Mouse (Mus musculus): ENCODE results near the gene Capn1.
A peak's percentile ranks its signal among the peaks of the same experiment; 100 is the strongest.

The Capn1 gene

DNA sequence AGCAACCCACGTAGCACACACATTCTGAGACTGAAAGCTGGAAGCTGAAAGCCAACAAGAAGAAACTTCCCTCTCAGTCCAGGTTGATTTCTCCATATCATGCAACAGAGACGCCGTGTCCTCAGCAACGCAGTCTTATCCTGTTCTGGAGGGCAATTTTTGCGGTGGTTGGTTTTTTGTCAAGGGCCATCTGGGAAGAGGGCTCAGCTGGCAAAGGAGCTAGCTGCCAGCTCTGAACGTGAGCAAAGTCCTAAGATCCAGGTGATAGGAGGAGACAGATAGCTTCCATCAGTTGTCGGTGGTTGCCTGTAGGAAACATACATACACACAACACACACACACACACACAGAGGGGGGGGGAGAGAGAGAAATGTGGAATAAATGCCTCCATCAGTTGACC lies 22.6 kb upstream of the Capn1 start:
- no peak for DNase-seq (ENCODE audit: low read depth, low spot score)

DNA sequence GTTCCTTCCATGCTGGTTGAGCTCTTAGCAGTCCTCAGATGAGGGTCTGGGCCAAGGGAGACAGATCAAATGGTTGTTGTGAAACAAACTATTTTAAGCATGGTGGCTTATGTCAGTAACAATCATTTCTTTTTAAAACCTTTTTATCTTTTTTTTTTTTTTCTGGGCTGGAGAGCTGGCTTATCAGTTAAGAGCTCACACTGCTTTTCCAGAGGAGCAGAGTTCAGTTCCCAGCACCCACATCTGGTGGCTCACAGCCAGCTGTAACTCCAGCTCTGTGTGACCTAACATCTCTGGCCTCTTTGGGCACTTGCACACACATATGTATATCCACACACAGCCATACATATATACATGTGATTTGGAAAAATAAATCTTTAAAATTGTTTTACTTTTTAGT lies 22.0 kb upstream of the Capn1 start:
- DNase-seq (ENCODE audit: low read depth, low spot score): no peak

DNA sequence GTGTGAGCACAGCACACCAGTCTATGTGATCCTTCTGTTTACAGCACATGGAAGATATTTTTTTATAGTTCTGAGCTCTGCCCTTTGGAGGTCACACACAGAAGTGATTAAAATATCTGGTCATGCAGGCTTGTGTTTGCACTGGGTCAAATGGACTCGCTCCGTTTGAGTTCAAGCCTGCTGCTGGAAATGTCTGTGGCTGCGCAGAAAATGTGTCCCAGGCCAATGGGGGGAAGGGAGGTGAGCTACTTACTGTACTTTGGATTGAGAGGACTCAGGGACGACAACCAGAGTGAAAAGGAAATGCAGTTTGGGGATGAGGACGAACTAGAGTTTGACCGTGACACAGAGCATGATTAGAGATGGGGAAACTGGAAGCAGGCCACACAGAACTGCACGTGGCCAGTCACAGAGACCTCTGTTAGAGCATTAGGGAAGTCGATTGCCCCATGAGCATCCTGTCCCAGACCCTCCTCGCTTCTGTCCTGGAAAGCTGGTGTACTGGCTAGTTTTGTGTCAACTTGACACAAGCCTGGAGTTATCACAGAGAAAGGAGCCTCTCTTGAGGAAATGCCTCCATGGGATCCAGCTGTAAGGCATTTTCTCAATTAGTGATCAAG lies 20.4 kb upstream of the Capn1 start:
- no peak for DNase-seq (ENCODE audit: low read depth, low spot score)

DNA sequence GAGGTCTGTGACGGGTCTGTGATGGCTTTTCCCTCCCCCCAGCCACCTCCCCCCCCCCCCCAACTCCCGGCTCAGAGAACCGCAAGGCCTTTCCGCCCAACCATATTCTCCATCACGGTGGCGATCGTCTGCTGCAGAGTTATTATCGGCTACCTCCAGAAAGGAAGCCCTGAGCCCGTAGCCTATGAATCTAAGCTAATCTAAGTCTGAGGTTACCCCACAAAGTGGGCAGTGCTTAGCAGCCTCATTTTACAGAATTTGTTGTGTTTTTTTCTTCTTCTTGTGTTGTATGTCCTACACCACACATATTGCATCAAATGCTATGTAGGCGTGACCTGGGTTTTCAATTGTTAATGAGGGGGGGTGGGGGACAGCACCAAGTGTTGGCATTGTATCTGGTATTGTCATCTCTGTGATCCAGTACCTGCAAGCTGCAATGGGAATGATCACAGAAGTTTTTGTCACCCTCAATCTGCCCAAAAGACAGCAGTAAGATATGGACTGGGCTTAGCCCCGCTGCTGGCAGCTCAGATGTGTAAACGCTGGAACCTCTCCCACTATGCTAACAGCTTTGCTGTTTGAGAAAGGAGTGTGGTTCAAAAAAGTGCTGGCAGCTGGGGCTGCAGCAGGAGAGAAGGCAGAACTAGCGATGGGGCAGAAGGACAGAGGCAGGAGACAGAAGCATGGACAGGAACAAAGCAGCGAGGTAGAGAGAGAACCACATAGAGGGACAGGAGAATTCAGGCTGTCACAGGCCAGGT lies 15.0 kb upstream of the Capn1 start:
- DNase-seq (ENCODE audit: low read depth, low spot score): no peak

DNA sequence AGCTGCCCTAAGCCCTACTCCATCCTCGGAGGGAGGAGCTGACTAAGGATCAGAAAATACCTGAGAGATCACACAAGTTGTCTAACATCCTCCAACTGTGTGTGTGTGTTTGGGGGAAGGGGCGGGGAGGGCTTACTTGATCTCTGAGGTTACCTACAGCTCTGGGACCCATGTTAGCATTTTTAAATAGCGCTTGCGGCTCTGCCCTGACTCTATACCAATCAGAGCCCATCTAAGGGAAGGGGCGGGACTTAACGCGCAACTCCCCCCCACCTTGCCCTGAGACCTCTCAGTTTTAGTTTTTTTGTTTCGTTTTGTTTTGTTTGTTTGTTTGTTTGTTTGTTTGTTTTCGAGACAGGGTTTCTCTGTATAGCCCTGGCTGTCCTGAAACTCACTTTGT lies 13.7 kb upstream of the Capn1 start:
- DNase-seq (ENCODE audit: low read depth, low spot score): no peak

DNA sequence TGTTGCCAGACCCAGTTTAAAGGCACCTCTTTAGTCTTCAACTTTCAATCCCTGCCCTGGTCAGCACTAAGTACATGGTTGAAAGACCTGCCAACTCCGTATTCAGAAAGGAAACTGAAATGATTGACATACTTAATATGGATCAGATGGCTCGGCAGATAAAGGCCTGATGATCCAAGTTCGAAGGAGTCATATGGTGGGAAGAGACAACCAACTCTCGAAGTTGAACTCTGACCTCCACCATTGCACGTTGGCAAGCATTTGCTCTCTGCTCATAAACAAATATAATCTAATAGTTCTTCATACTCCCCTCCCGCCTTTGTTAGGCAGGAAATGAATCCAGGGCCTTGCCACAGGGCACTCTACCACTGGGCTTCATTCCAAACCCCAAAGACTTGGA lies 13.3 kb upstream of the Capn1 start:
- DNase-seq (ENCODE audit: low read depth, low spot score): no peak

DNA sequence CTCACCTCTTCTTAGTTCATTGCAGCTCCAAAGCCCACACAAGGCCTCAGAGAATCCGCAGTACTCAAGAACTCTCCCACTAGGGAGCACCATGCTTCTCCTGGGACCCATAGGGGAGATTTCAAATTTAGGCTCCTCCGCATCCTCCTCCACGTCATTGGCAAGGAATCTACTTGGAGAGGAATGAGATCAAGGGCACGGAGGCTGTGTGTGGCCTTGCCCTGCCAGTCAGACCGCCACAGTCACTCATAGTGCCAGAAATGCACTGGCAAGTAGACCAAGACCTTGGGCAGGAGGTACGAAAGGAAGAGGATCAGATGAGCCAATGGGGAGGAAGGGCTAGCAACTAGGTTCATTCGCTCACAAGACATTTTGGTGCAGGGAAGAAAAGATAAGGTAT lies 8.2 kb upstream of the Capn1 start:
- DNase-seq (ENCODE audit: low read depth, low spot score): no peak

DNA sequence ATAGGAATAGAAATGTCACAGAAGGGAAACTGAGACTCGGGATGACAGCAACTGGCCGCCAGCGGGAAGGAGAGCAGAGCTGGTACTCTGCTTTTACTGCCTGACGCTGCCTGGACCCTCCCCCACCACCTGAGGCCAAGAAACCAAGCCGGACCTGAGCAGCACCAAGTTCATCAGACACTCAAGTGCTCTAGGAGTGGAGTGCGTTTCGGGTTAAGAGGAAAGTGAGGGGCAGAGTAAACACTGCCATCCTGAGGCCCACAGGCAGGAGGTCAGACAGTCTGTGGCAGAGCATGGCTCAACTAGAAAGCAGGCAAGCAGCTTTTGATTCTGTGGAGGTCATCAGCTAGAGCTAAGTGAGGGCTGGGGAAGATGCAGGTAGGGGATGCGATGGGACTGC lies 7.4 kb upstream of the Capn1 start:
- DNase-seq (ENCODE audit: low read depth, low spot score): no peak

DNA sequence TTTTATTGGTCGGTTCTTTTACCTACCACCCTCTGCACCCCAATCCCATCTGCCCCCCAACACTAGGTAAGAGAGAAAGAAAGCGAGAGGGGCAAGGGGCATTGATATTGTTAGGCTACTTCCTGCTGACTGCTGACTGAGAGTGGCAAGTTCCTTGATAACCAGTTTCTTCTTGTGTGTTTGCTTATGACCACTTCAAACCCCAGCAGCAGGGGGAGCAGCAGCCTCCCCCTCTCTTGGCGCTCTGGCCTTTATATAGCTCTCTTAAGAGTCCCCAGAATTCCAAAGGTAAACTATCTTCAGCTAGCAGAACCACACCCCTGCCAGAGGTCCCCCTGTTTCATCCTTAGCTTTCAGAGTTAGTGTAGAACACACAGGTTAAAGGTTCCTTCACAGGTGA lies 4.6 kb upstream of the Capn1 start:
- no peak for DNase-seq (ENCODE audit: low read depth, low spot score)

DNA sequence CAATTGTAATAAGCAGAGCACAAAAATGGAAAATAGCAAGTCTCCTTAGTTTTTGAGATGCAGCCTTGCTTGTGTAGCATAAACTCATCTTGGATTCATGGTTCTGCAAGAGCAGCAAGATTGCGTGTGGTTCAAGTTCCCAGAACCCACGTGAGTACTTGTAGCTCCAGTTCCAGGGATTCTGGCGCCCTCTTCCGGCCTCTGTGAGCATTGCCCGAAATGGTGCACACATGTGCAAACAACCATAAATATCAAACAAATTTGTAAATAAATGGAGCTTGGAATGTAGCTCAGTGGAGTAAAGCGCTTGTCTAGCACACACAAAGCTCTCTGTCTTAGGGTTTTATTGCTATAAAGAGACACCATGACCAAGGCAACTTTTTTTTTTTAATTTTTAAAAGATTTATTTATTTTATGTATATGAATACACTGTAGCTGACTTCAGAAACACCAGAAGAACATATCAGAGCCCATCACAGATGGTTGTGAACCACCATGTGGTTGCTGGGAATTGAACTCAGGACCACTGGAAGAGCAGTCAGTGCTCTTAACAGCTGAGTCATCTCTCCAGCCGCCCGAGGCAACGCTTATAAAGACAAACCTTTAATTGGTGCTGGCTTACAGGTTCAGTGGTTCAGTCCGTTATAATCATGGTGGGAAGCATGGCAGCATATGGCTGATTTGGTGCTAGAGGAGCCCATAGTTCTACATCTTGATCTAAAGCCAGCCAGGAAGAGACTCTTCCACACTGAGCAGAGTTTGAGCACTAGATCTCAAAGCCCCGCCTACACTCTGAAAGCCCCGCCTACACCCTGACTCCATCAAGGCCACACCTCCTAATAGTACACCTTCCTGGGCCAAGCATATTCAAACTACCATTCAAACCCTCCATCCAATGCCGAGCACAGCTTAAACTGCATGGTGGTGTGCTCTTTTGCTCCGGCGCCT lies 2.7 kb upstream of the Capn1 start:
- DNase-seq (ENCODE audit: low read depth, low spot score): peak; percentile 88

DNA sequence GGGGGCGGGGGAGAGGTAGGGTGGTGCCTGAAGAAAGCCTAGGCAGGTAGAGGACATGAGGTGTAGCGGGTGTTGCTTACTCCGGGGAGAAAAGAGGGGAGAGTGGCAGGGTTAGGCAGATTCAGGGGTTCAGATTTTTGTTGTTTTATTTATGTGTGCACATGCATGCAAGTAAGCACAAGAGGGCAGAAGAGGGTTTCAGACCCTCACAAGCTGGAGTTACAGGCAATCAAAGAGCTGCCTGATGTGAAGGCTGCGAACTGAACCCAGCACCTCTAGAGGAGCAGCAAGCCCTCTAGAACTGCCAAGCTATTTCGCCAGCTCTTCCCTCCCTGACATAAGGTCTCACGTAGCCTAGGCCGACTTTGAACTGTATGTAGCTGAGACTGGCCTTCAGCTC lies 835 bp upstream of the Capn1 start:
- DNase-seq (ENCODE audit: low read depth, low spot score): no peak

DNA sequence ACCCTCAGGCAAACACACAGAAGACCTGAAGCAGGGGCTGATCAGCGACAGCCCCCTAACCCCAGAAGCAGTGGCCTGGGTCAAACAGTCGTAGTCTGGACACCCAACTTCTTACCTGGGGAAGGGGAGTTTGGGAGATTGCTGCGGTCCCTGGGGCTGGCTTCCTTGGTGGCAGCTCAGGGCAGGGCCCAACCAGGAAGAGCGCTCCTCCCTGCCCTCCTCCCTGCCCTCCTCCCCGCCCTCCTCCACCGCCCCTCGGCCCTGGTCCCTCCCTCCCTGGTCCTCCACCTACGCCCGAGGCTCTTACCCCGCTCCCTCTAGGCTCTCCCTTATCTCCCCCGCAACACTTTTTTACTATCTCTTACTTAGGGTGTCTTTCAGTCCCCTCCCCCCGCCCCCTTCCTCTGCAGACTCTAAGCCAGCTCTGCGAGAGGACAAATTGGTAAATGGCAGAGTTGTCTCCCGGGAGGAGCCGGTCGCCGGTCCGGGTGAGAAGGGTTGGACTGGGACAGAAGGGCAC lies 646 bp downstream of the Capn1 start:
- DNase-seq (ENCODE audit: low read depth, low spot score): peak; percentile 80

DNA sequence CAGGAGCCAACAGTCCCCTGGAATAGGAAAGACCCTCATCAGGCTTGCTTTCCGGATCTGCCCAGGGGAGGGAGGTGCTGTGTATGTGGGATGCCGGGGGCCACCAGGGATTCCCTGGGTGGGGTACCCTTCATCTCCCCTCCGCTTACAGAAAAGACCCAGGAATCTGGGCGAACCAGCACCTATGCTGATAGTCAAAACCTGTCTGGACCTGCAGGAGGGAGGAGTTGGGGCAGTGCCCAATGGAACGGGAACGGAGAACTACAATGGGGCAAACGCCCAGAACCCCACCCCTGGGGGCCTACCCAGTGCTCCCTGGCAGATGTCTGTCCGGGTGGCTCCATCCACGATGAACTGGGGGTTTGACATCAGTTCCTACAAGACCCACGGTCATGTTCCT lies 2.0 kb downstream of the Capn1 start:
- no peak for DNase-seq (ENCODE audit: low read depth, low spot score)

DNA sequence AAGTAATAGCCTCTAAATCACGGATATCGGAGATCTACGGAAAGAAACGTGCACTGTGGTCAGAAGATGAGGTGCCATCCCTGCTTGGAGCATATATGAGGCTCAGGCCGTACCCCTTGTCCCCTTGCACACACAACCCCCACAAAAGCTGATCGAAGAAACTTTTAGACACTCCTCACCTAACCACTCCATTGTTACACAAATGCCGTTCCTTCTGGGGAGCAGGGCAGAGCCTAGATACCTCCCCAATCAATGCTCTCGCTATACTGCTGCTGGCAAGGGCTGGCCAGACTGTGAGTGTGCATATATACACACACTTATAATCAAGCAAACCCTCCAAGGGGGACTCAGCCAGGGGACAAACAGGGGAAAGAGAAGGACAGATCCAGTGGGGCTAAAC lies 6.6 kb downstream of the Capn1 start:
- DNase-seq (ENCODE audit: low read depth, low spot score): no peak

DNA sequence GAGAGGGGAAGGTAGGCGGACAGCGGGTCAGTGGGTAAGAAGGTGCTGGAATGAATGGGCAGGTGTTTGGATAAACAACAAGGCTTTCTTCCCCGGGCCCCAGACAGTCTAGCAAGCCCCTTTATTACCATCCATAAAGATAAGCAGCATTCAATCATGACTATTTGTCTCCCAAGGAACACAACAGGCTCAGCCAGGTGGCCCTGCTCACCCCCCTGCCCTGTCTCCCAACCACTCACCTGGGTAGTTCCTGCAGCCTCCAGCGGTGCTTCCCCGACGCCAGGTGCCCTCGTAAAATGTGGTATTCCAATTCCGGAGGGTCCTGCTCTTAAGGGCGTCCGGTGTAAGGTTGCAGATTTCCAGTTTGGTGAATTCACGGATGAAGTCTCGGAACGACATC lies 8.7 kb downstream of the Capn1 start:
- no peak for DNase-seq (ENCODE audit: low read depth, low spot score)

DNA sequence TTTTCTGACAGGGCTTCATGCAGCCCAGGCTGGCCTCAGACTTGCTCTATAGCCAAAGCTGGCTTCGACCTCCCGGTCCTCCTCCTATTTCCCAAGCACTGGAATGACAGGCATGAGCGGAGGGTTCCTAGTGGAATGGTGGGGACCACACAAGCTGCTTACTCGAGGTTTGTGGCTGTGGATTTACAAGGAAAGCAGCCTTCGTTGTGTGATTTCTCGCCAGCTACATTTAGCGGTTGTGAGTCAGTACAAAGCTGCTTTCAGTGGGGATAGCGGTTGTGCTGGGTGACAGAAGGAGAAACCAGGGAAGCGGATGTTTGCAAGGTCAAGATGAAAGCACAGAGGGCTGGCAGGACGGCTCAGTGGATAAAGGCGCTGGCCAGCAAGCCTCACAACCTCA lies 10.2 kb downstream of the Capn1 start:
- no peak for DNase-seq (ENCODE audit: low read depth, low spot score)

DNA sequence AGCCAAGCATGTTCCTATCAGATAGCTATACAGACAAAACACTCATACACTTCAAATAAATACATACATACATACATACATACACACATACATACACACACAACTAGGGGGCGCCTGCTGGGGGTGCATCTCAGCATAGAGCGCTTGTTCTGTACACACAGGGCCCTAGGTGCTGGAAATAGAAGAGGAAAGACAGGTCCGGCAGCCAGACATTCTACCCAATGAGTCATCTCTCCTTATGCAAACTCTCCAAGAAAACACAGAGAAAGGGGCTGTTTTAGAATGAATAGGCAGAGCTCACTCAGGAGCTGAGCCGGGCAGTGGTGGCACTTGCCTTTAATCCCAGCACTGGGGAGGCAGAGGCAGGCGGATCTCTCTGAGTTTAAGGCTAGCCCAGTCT lies 15.7 kb downstream of the Capn1 start:
- DNase-seq (ENCODE audit: low read depth, low spot score): no peak

DNA sequence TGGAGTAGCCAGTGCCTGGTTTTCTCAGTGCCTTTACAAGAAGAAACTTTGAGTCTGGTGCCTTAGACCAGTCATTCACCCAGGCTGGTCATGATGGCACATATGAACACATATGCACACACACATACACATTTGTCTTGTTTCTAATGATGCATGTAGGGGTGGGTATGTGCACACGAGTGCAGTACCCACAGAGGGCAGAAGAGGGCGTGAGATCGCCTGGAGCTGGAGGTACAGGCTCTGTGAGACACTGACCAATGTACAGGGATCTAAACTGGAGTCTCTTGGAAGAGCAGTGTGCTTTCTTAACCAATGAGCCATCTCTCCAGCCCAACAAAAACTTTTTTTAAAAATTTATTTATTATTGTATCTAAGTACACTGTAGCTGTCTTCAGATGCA lies 17.5 kb downstream of the Capn1 start:
- DNase-seq (ENCODE audit: low read depth, low spot score): no peak

DNA sequence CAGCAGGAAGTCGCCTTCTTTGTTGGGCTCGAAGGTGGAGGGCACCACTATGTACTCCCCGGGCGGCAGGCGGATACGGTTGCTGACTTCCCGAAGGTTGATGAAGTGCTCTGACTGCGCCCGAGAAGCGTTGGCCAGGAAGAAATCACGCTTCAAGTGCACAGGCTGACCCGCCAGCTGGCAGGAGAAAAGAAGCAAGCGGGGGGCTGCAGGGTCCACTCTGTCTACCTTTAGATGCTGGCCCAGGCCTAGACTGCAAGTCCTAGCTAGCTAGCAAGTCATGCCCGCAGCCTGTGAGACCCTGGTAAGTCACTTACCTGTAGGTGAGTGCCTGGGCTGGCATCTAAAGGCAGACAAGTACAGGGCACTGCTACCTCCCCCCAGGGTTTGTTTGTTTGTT lies 21.0 kb downstream of the Capn1 start:
- no peak for DNase-seq (ENCODE audit: low read depth, low spot score)

DNA sequence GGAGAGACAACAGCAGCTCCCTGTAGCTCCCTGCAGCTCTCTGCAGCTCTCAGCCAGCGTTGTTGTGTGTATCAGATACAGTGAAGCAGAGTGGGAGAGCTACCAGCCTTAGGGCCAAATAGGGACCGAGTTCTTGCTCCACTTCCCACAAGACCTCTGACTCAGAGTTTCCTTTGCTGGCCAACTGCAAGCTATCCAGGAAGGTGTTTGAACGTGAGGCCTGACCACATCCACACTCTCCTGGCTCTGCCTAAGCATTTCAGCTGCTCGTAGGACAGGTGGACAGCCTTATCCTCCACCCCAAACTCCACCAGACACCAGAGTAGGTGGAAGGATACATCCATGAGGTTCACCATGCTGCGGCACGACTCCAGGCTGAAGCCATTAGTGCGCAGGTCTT lies 23.7 kb downstream of the Capn1 start:
- DNase-seq (ENCODE audit: low read depth, low spot score): no peak

DNA sequence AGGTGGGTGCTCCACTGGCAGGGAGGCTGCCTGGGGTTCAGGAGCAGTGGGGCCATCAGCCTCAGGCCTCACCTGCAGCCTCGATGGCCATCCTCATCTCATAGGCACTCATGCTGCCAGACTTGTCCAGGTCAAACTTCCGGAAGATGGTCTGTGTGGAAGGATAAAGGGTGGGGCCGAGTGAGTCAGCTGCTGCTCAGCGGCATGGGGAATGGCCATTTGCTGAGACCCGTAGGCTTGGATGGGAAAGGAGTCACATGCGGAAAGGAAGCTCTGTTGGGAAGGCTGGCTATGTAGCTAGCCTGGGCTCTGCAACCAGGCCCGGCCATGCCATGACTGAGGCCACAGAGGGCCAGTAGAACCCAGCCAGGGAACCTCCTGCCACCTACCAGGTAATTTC lies 24.2 kb downstream of the Capn1 start:
- DNase-seq (ENCODE audit: low read depth, low spot score): no peak

DNA sequence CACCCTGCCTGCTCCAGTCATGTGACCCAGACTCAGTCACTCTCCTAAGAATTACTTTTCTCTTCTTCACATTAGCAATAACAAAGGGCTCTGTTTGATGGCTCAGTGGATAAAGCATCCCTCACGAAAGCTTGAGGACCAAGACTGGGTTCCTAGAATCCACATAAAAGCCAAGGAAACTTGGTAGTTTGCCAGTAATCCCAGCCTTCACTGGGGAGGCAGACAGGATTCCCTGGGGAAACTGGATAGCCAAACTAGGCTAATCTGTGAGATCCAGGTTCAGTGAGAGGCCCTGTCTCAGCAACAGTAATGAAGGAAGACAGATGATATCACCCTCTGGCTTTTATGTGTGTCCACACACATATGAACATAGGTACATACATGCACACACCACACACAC lies 24.8 kb downstream of the Capn1 start:
- no peak for DNase-seq (ENCODE audit: low read depth, low spot score)
